Mouse (Mus musculus) R1 (cell line): ENCODE measurements around the gene Fgfr2.
A peak's percentile ranks its signal among the peaks of the same experiment; 100 is the strongest.

Experiments used
- DNase-seq: peaks from one replicate; pipeline ENCODE4 v3.0.0-alpha.2; 2018; ENCODE audit warnings: low read depth, low spot score

The Fgfr2 gene

DNA sequence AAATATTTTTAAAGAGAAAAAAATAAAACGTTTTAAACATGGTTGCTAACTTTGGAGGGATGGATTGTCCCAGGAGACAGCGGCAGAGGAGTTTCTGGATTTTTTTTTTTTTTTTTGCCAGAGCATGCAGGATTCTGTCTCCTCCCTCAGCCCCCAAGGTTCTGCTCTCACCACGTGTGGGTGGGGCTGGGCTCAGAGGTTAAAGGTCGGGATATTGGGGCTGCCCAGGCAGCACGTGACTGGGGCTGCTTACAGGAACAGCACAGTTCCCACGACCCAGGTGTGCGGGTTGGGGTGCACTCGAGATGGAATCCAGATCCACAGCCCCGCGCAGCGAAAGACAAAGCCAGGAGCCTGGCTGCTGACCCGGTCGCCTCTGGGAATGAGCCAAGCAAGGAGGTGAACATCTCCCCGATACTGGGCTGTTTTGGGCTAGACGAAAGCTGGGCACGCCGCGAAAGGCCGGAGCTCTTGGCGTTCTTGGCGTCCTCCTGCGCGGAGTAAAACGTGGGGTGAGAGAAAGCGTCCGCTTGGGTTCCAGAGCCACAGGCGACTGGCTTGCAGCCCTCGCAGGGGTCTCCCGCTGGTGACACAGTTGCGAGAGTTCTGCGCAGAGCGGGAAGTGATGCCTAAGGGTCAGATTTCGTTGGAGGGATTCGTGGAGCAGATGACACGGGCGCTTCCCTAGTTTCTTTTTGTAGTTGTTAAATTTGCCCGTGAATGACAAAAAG lies 1566.4 kb downstream of the Fgfr2 start:
- peak; percentile 82 for DNase-seq

- no peak for DNase-seq
Measured at GRCm38 (mm10) chr7:131556116-131556515, 1567.0 kb downstream of the Fgfr2 start.

DNA sequence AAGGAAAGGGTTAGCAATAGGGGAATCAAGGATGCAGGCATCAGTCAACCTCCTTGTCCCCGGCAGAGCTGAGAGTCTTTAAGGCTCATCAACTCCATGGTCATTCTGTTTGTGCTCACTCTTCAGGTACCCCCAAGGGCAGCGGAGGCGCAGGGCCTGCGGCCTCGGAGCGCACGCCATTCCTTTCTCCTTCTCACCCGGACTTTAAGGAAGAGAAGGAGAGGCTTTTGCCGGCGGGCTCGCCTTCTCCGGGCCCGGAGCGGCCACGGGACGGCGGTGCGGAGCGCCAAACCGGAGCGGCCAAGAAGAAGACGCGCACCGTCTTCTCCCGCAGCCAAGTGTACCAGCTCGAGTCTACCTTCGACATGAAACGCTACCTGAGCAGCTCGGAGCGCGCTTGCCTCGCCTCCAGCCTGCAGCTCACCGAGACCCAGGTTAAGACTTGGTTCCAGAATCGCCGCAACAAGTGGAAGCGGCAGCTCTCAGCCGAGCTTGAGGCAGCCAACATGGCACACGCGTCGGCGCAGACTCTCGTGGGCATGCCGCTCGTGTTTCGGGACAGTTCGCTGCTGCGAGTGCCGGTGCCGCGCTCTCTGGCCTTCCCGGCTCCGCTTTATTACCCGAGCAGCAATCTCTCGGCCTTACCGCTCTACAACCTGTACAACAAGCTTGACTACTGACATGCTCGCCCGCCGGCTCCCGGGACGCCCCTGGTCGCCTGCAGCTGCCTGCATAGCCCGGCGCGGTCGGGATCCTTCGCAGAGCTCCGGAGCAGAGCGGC lies 1567.7 kb downstream of the Fgfr2 start:
- DNase-seq, result peak; percentile 64

GRCm38 (mm10) chr7:131554341-131555180 lies 1568.6 kb downstream of the Fgfr2 start:
- DNase-seq, result peak; percentile 51

DNA sequence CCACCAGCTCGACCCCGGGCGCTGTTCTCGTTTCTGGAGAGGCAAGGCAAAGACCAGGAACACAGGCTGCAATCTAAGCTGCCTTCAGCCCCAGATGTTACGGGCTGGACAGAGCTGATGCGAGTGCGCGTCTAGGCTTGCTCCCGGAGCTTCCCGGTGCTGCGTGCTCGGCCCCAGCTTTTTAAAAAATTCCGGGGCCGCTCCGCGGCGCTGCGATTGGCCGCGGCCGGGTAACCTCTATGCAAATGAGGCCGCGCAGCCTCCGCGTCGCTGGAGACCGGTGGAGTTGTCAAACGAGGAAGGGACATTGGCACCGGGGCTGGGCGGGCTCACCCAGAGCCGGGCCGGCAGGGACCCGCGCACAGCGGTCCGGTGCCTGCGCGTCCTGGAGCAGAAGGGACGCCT lies 1569.4 kb downstream of the Fgfr2 start:
- peak; percentile 72 for DNase-seq

GRCm38 (mm10) chr7:131552781-131553180 lies 1570.4 kb downstream of the Fgfr2 start:
- no peak for DNase-seq

- DNase-seq, result no peak
Measured at GRCm38 (mm10) chr7:131551931-131552741, 1571.0 kb downstream of the Fgfr2 start.

- peak; percentile 25 for DNase-seq
Measured at GRCm38 (mm10) chr7:131551471-131551870, 1571.7 kb downstream of the Fgfr2 start.

- no peak for DNase-seq
Measured at GRCm38 (mm10) chr7:131548473-131548872, 1574.7 kb downstream of the Fgfr2 start, which contains the start of gene Hmx2. TSS of gene Hmx2 (plus strand) at chr7:131548773.

DNA sequence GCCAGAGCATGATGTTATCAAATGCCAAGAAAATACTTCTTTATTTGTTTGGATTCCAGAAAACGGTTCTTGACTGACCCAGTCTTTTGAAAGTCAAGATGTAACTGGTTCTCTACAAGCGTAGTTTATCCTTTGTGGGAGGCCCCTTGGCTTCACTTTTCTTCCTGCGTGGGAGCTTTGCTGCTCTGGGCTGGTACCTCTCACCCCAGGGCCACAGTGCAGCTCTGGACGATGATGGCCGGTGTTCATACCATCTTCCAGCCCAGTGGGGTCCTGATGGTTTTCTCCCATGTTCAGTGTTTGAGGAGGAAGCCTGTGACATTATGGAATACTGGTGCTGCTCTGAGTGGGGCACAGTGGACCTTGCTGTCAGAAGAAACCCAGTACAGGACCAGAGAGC lies 1575.7 kb downstream of the Fgfr2 start:
- DNase-seq, result no peak

DNA sequence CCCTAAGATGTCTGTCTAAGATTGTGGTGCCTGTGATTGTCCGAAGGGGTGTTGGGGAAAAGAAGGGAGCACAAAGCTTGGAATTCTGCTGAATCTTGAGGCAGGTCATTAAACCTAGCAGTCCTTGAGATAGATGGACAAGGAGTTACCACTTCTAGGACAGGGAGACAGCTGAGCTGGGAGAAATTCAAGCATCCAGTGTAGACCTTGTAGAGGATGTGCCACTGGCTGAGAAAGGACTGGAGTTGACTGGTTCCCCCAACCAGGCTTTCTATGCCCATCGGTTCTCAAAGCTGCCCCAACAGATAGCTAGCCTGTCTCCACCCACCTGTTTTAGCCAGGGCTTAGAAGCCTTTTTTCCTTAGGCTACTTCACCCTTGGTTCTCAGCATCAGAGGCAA lies 1576.7 kb downstream of the Fgfr2 start:
- DNase-seq, result no peak

- no peak for DNase-seq
Measured at GRCm38 (mm10) chr7:131545701-131546385, 1577.3 kb downstream of the Fgfr2 start.

GRCm38 (mm10) chr7:131544871-131545270 lies 1578.3 kb downstream of the Fgfr2 start:
- no peak for DNase-seq

GRCm38 (mm10) chr7:131543623-131544481 lies 1579.3 kb downstream of the Fgfr2 start:
- DNase-seq, result peak; percentile 55

- peak; percentile 51 for DNase-seq
Measured at GRCm38 (mm10) chr7:131542872-131543622, 1580.1 kb downstream of the Fgfr2 start.

- peak; percentile 86 for DNase-seq
Measured at GRCm38 (mm10) chr7:131542115-131542871, 1580.9 kb downstream of the Fgfr2 start, which contains the start of gene Hmx3. TSS of gene Hmx3 (plus strand) at chr7:131542867.

- DNase-seq, result no peak
Measured at GRCm38 (mm10) chr7:131541184-131542114, 1581.7 kb downstream of the Fgfr2 start.
